Mouse (Mus musculus) kidney, embryonic 14.5 days (tissue): ENCODE measurements at regions not wholly inside any gene's neighbourhood (a gene's known extent, or its start where the extent isn't known, plus 50 kb on each side); places are given as distances from the start of the nearest gene placed in this dataset.
A peak's percentile ranks its signal among the peaks of the same experiment; 100 is the strongest.

Source experiments
- ATAC-seq: fragments of 200-750 bp; cut with Nextera tagmentation; 2 replicates; pipeline ENCODE4 v1.8.0; 2017; ENCODE audit warnings: moderate number of reproducible peaks, mild to moderate bottlenecking, moderate TSS enrichment, moderate library complexity; ENCODE audit not compliant: low FRiP score, low TSS enrichment
- H3K27ac ChIP-seq: fragments of 300-500 bp; sonication (generic); 2 replicates; pipeline ENCODE4 v1.5.1; 2014; ENCODE audit warnings: low read depth, mild to moderate bottlenecking, low read length, moderate library complexity, mixed read lengths
- H3K27me3 ChIP-seq: fragments of 300-500 bp; sonication (generic); 2 replicates; pipeline ENCODE4 v1.6.1; 2014; ENCODE audit warnings: mild to moderate bottlenecking, low read length; ENCODE audit not compliant: control insufficient read depth, insufficient read depth
- H3K36me3 ChIP-seq: fragments of 300-500 bp; sonication (generic); 2 replicates; pipeline ENCODE4 v1.6.1; 2014; ENCODE audit warnings: low read length, mixed read lengths; ENCODE audit not compliant: control insufficient read depth, insufficient read depth
- H3K4me1 ChIP-seq: fragments of 300-500 bp; sonication (generic); 2 replicates; pipeline ENCODE4 v1.6.1; 2014; ENCODE audit warnings: low read length, mixed read lengths; ENCODE audit not compliant: control insufficient read depth, insufficient read depth
- H3K4me2 ChIP-seq: fragments of 300-500 bp; sonication (generic); replicated peaks from 2 replicates; pipeline ENCODE4 v1.6.1; 2014; ENCODE audit warnings: low read depth, mild to moderate bottlenecking, low read length
- H3K4me3 ChIP-seq: fragments of 300-500 bp; sonication (generic); 2 replicates; pipeline ENCODE4 v1.5.1; 2014; ENCODE audit warnings: mild to moderate bottlenecking, low read length
- H3K9ac ChIP-seq: fragments of 300-500 bp; sonication (generic); 2 replicates; pipeline ENCODE4 v1.6.1; 2014; ENCODE audit warnings: low read depth, mild to moderate bottlenecking, low read length, moderate library complexity
- H3K9me3 ChIP-seq: fragments of 300-500 bp; sonication (generic); 2 replicates; pipeline ENCODE4 v1.6.1; 2016; ENCODE audit warnings: low read length; ENCODE audit not compliant: control insufficient read depth
- WGBS: fragments of 180-500 bp; shearing (Covaris S2); extraction: QIAGEN DNeasy Blood & Tissue Kit; methylation state at CpG from one replicate; pipeline ENCODE4 v1.1.7; 2014; 5-methylcytosine and 5-hydroxymethylcytosine counted together

DNA sequence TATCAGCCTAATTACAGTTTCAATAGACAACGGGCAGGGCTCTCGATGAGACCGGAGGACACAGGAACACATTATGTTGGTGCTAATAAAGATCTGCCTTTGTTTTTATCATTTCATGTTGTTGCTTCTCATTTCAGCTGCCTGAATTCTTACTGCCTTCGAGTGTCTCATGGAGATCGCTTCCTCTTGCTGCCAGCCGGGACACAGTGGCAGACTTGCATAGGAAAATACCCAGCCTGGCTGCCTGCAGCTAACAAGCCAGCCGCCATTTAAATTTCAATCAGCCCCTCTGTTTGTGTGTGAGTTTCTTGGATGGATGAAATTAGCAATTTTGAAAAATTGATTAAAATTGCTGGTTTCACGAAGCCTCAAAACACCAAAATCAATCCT, 388.2 kb downstream of the Rps24 start:
- Histone ChIP-seq H3K27ac (no peak overlapping the region), H3K9me3 (no peaks in the 10 kb centered on the region), H3K4me2 (no peak overlapping the region), H3K4me1 (0 out of 2 replicates have a peak, but pooled peaks cover 3% of the 10 kb centered on the region), H3K27me3 (no peaks in the 10 kb centered on the region), H3K36me3 (no peaks in the 10 kb centered on the region), H3K9ac (no peak overlapping the region), H3K4me3 (no peak overlapping the region)
- no peak for ATAC-seq
- 75% methylated on average over 8 of the region's 8 CpGs for WGBS

DNA sequence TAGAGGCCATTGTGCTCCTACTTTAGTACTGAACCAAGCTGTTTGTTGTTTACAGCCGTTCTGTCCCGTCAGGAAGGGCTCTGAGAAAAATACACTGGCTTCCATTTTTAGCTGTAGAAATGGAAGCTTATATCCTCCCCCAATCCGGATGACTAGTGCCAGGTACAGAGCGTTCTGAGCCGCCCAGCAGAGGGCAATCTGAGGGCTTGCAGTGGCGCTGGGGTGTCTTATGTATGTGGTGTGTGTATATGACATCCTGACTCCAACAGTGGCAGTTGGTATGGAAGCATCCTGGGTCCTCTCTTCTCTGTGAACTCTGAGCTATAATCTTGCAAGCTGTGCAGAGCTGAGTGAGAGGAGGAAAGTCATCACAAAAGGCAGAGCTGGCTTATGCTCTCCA, 389.0 kb downstream of the Rps24 start:
- WGBS: 82% methylated on average over 6 of the region's 6 CpGs
- no peak overlapping the region for H3K9ac ChIP-seq
- H3K9me3 ChIP-seq: no peaks in the 10 kb centered on the region
- H3K36me3 ChIP-seq: no peaks in the 10 kb centered on the region
- no peak overlapping the region for H3K4me2 ChIP-seq
- ATAC-seq: no peak
- H3K27ac ChIP-seq: no peak overlapping the region
- H3K4me3 ChIP-seq: no peak overlapping the region
- H3K27me3 ChIP-seq: no peaks in the 10 kb centered on the region
- H3K4me1 ChIP-seq: 0 out of 2 replicates have a peak, but pooled peaks cover 3% of the 10 kb centered on the region

DNA sequence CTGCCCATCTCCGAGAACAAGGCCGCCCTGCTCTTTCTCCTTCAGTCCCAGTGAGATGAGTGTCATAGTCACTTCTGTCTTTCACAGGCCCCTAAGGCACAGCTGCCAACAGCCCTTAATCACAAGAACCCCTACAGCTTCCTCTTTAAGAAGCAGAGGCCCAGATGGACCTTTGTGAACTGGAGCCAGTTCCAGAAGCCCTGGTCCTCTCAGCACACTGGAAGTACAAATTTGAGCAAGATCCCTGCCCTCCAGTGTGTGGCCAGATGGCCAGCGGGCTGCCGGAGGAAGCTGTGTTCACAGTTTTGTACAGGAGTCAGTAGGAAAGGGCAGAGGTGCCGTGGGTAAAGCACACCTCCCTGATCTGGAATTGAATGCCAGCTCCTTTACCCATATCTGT, 389.6 kb downstream of the Rps24 start:
- ATAC-seq: no peak
- Histone ChIP-seq H3K4me1 (no peaks in the 10 kb centered on the region), H3K36me3 (no peaks in the 10 kb centered on the region), H3K4me2 (no peak overlapping the region), H3K9ac (no peak overlapping the region), H3K4me3 (no peak overlapping the region), H3K9me3 (no peaks in the 10 kb centered on the region), H3K27me3 (no peaks in the 10 kb centered on the region), H3K27ac (no peak overlapping the region)
- 76% methylated on average over 5 of the region's 5 CpGs for WGBS

DNA sequence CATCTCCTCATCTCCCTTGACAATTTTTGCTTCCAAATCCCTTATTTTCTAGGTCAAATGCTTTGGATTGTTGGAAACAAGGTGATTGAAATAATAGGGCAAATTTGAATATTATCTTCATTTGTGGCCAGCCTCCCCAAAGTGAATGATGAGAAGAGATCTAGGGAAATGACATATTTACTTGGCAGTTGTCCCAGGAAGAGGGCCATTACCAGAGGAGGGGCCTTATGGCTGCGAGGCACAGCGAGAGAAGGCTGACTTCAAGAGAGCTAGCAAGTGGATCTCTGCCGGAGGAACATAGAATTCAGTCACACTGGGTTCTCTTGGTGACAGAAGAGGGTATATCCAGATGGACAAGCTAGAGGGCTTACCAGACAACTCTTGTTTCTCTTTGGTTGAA, 390.9 kb downstream of the Rps24 start:
- H3K27ac ChIP-seq: no peak overlapping the region

DNA sequence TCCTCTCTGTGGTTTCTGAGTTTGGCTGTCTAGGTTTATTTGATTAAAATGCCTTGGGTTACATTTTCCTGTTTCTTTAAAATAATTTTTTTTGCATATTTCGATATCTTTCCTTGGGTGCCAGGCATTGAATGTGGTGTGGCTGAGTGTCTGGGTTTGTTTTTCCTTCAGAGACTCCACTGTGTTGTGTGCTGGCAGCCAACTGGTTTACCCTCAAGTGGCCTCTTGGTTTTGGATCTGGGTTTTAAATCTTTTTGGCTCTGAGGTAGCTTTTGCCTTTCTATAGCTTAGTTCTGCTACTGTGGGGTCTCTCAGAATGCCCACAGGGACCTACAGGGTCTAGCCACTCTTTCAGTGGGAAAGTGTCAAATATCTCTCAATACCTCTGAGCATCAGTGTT, 399.2 kb downstream of the Rps24 start:
- no peak overlapping the region for H3K9ac ChIP-seq
- no peaks in the 10 kb centered on the region for H3K36me3 ChIP-seq
- 89% methylated on average over 1 of the region's 1 CpGs for WGBS
- H3K4me2 ChIP-seq: no peak overlapping the region
- H3K27me3 ChIP-seq: no peaks in the 10 kb centered on the region
- H3K4me3 ChIP-seq: no peak overlapping the region
- H3K27ac ChIP-seq: peak overlapping the region; percentile 66; the same call in 1 of the 2 replicates
- ATAC-seq: no peak
- no peaks in the 10 kb centered on the region; the same call in 1 of the 2 replicates for H3K9me3 ChIP-seq
- no peaks in the 10 kb centered on the region for H3K4me1 ChIP-seq

More for the DNA sequence above, 390.9 kb downstream of the Rps24 start:
- 74% methylated on average over 3 of the region's 3 CpGs for WGBS
- Histone ChIP-seq H3K4me1 (no peaks in the 10 kb centered on the region), H3K4me3 (no peak overlapping the region), H3K4me2 (no peak overlapping the region), H3K36me3 (no peaks in the 10 kb centered on the region), H3K9me3 (no peaks in the 10 kb centered on the region), H3K27me3 (no peaks in the 10 kb centered on the region), H3K9ac (no peak overlapping the region)
- ATAC-seq: no peak

DNA sequence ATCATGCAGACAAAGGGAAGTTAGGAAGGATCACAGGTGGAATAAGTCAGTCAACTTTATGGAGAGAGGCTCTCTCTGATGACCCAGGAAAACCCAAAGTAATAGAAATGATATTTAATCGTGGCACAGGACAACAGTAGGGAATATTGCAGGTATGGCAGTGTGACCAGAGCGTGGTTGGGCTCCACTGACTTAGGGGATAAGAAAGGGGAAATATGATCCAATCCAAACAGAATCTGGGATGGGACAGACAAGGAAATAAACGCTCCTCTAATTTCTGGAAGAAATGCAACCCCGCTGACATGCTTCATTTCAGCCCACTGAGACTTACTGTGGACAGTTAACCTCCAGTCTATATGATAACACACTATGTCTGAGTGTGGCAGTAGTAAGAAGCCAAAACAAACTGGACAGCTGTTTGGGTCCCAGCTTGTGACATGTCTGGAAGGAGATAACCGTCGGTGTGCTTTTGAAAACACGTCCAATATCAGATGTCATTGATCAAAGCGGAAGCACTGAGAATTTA, 400.0 kb downstream of the Rps24 start:
- peak; percentile 82 for ATAC-seq
- WGBS: 34% methylated on average over 8 of the region's 8 CpGs
- H3K4me3 ChIP-seq: no peak overlapping the region
- no peak overlapping the region for H3K9ac ChIP-seq
- H3K4me2 ChIP-seq: no peak overlapping the region
- H3K36me3 ChIP-seq: no peaks in the 10 kb centered on the region
- H3K4me1 ChIP-seq: no peaks in the 10 kb centered on the region
- no peaks in the 10 kb centered on the region; the same call in 1 of the 2 replicates for H3K9me3 ChIP-seq
- H3K27me3 ChIP-seq: no peaks in the 10 kb centered on the region
- 0 out of 2 replicates have a peak overlapping the region, but pooled peaks have one; percentile 66 for H3K27ac ChIP-seq

DNA sequence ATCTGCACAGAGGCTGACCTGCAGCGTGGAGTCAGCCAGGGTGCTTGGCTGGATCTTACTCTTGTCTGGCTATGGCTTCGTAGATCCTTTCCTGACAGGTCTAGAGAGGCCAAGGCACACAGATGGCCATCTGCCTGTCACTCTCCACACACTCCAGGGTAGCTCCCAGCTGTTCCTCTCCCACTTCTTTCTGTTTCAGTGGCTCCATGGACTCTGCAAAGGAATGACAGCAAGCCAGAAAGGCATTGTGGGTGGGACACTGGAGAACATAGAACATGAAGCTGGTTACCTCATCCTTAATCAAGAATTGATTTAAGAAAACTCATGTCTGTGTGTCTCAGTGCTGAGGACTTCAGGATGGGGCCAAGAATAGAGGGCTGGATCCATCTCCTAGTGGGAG, 403.9 kb downstream of the Rps24 start:
- Histone ChIP-seq H3K9ac (no peak overlapping the region), H3K4me3 (no peak overlapping the region), H3K4me2 (no peak overlapping the region), H3K9me3 (no peaks in the 10 kb centered on the region), H3K27ac (0 out of 2 replicates have a peak overlapping the region, but pooled peaks have one; percentile 10), H3K4me1 (no peaks in the 10 kb centered on the region), H3K27me3 (no peaks in the 10 kb centered on the region), H3K36me3 (no peaks in the 10 kb centered on the region)
- peak; percentile 20; the same call in 1 of the 2 replicates for ATAC-seq
- WGBS: 61% methylated on average over 2 of the region's 2 CpGs

DNA sequence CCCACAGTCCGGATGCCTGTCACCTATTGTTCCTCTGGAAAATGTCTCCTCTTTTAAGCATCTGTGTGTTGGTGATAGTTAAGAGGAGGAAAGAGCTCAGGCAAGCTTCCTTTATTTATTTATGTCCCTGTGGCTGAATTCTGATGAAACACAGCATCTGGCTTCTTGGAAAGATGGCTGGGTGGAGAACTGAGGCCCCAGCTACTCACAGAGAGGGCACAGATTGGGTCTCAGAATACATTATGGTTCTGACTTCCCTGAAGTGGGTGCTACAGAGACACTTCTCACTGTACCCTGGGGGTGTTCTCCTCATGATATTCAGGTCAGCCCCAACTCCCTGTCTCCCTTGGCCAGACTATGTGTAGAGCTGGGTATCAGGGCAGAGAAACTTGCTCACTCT, 408.3 kb downstream of the Rps24 start:
- Histone ChIP-seq H3K27ac (no peak overlapping the region), H3K4me1 (no peaks in the 10 kb centered on the region), H3K9me3 (no peaks in the 10 kb centered on the region), H3K4me2 (no peak overlapping the region), H3K36me3 (no peaks in the 10 kb centered on the region), H3K27me3 (no peaks in the 10 kb centered on the region), H3K4me3 (no peak overlapping the region), H3K9ac (no peak overlapping the region)
- no peak for ATAC-seq
- WGBS: 59% methylated on average over 1 of the region's 1 CpGs

DNA sequence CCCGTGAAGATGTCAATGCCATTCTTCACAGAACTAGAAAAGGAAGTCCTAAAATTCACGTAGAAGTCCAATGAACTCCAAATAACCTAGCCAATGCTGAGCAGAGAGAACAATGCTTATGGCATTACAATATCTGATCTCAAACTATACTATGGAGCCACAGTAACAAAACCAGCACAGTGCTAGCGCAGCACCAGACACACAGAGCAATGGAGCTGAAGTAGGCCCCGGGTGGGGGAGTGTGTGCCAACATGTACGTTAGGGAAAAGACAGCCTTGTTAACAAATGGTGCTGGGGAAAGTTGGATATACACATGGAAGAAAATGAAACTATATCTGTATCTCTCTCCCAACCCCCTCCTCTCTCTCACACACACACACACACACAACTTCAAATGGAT, 409.8 kb downstream of the Rps24 start:
- Histone ChIP-seq H3K4me3 (no peak overlapping the region), H3K36me3 (no peaks in the 10 kb centered on the region), H3K27me3 (no peaks in the 10 kb centered on the region), H3K9me3 (no peaks in the 10 kb centered on the region), H3K4me1 (peaks cover 5% of the 10 kb centered on the region; the same call in 1 of the 2 replicates), H3K4me2 (no peak overlapping the region), H3K27ac (no peak overlapping the region), H3K9ac (no peak overlapping the region)
- ATAC-seq: no peak
- 94% methylated on average over 5 of the region's 5 CpGs for WGBS
